Mouse (Mus musculus) spleen, adult 10 weeks (tissue): ENCODE results near the gene Lrrc75a. TPM values are rescaled to one million over a fixed set of nuclear protein-coding genes. Genes with fewer than 3 reads are reported as not detected.

ENCODE experiments used
- polyA plus RNA-seq: library from polyadenylated mRNA; stranded (reverse); fragments of 350-450 nt; fragmentation: Illumina TruSeq; extraction: RNeasy Lipid Tissue Mini Kit (QIAGEN cat#74804); gene quantifications from one replicate; pipeline ENCODE4 v1.2.3, GENCODE M21; 2015; ENCODE audit warnings: low replicate concordance; ENCODE audit not compliant: insufficient read depth

Gene Lrrc75a
- 7.7 TPM for polyA plus RNA-seq

DNA sequence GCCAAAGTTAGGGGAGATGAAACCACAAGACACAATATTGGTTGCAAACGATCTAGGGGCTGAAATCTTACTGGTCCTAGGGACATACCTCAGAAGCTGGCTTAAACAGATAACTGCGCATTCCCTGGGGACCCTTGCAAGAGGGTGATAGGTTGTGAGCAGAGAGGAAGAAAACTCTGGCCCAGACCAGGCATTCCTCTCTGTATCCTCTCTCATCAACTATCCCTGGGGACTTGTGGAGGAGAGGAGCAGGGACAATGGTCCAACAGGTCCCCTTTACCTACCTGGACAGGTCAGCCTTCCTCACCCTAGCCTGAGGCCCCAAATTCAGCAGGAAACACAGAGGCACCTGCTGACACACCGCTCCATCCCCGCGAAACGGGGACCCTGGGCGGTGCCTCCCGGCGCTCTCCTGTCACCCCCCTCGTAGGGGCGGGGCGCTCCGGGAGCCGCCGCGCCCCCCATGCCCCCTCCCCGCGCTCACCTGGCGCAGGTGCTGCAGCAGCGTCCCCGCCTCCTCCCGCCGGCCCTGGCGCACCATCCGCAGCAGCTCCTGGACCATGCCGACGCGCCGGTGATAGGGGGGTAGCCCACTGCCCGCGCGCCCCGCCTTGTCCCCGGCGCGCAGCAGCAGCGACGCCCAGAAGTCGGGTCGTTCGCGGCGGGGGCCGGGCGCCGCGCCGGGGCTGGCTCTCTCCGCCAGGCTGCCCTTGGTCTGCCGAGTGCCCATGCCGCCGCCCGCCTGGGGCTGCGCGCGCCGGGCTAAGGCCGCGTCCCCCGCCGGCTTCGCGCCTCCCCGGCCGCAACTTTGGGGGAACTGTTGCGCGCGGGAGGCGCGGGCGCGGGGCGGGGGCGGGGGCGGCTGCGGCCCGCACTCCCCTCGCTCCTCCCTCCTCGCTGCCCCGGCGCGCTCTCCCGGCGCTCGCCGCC is at the start of gene Lrrc75a:
TSS of gene Lrrc75a (minus strand) at position 863 of the 930 bp plus-strand sequence.

DNA sequence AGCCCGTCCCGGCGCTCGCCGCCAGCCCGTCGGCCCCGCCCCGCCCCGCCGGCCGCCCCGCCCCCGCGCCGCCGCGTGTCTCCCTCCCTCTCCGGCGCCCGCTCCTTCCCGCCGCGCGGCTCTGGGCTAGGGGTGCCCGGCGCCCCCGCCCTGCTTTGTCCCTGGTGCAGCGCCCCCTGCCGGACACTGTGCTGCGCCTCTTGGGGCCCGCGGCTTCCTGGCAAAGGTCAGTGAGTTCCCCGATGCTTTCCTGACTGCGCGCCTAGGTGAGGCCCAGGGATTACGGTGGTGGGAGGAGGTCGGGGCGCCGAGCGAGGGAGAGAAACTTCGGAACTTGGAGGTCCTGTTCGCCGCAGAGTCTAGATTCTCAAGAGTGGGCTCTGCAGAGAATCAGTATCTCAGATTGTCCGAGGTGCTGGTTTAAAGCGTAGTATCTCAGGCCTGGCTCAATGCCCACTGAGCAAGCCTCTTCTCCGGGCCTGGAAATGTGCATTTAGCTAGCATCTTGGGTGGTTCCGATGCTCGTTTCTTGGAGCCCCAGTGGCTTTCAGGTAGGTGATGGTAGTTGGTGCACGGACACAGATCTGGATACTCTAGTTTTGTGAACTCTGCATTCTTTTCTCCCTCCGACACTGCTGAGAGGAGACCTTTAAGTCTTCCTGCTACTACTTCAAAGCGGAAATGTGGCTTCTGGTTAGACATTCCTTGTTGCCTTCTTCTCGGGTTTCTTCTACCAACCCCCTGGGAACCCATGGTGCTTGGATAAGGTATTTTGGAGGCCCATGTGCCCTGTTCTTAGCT is 468 bp upstream of the Lrrc75a start, which contains the start of gene Mmgt2:
TSS of gene Mmgt2 (plus strand) at position 74 of the 801 bp plus-strand sequence.

DNA sequence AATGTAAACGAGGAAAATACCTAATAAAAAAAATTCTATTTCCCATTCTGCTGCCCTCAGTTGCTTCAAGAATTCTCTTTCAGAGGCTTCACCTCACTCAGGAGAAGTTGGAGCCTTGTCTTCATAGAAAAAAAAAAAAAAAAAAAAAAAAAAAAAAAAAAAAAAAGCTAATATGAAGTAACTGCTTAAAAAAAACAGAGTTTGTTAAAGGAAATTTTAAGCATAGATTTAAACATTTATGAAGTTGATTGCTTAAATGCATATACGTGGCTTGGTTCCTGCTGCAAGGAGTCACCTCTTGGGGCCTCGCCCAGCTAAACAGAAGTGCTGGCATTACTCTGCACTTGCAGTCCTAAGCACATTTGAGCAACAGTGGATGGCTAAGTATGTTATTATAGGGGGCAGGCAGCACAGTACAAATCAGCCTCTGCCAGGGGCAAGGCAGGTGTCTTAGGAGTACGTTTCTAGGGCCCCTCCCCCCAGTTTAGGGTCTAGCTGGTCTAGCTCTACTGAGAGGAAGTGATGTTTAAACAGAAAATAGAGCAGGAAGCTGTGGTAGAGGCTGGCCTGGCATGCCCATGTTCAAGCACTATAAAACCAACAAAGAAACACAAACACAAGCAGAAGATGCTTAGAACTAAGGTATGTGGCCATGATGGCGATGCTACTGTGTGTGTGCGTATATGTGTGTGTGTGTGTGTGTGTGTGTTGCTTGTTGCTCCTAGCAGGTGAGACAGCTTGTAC is 74.2 kb downstream of the Lrrc75a start, which contains the start of gene Trpv2:
TSS of gene Trpv2 (plus strand) at position 528 of the 744 bp plus-strand sequence.

Other genes starting within 250 kb of the Lrrc75a start
- 9.8 TPM for gene Pigl, start 190.1 kb downstream of the Lrrc75a start, polyA plus RNA-seq
- 202 TPM for gene Ncor1, start 190.0 kb downstream of the Lrrc75a start, polyA plus RNA-seq
- 12.0 TPM for gene Cenpv, start 109.3 kb downstream of the Lrrc75a start, polyA plus RNA-seq
- gene Ubb, start 97.4 kb downstream of the Lrrc75a start, polyA plus RNA-seq, result 647 TPM
- 27.0 TPM for gene Trpv2, start 74.0 kb downstream of the Lrrc75a start, polyA plus RNA-seq
- gene Mmgt2, start 141 bp upstream of the Lrrc75a start, polyA plus RNA-seq, result 23.9 TPM
- gene Zfp287, start 83.4 kb upstream of the Lrrc75a start, polyA plus RNA-seq, result 12.7 TPM
- not detected for gene Gm10428, start 104.6 kb upstream of the Lrrc75a start, polyA plus RNA-seq
- 2.6 TPM for gene Zfp286, start 140.9 kb upstream of the Lrrc75a start, polyA plus RNA-seq
- gene Trim16, start 171.7 kb upstream of the Lrrc75a start, polyA plus RNA-seq, result 1.1 TPM
- gene Fbxw10, start 198.5 kb upstream of the Lrrc75a start, polyA plus RNA-seq, result 5.3 TPM
- 38.5 TPM for gene Tvp23b, start 230.9 kb upstream of the Lrrc75a start, polyA plus RNA-seq